Mouse (Mus musculus) liver (tissue): ENCODE data around the gene Mrpl57.

Experiments used
- DNase-seq: peaks from one replicate; pipeline ENCODE4 v3.0.0-alpha.2; 2020; ENCODE audit warnings: mixed read lengths

Mrpl57 gene

DNA sequence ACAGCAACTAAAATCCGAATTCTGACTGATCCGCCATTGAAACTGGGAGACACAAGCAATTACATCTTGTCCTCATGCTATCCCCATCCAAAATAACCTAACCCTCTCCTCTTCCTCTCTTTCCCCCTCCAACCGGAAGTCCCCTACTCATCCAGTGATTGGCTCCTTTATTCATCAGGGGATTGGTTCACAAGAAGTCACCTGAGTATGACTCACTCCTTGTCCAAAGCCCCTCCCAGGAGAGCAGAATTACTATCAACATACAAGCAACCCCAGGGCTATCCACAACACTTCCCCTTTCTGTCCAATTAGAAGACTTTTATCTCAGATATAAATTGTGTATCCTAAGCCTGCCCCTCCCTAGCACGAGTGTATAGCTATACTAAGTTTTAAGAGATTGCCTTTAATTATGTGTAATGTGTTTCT, 36.0 kb downstream of the Mrpl57 start:
- DNase-seq, result no peak

DNA sequence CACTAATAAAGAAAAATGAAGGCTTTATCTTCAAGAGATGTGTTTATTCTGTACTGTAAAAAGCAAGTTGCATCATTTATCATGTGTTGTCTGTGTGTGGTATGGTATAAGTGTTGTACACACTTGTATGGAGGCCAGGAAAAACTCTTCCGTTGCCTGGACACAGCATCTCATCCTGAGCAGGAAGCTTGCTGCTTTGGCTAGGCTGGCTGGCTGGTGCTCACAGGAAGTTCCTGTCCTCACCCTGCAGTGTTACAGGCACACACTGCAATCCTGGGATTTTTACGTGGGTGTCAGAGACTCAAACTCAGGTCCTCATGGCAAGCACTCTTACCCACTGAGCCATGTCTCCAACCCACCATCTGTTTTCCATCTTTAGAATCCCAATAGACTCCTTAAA, 37.1 kb downstream of the Mrpl57 start:
- no peak for DNase-seq

DNA sequence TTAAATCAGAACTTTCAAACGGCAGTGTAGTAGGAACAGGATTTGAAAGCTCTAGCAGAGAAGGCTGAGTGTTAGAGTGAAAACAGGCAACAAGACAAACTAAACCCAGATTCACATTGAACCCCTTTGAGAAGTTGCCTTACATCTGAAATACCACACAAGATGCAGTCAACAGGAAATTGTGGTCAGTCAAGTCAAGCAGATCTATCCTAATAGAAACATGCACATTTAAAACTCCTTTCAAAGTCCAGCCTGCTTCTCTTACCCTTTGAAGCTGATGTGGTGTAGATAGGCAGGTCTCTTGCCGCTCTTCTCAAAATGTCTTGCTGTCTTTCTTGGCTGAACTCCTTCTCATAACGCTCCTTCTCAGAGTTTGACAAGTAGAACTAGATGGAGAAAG, 39.2 kb downstream of the Mrpl57 start:
- DNase-seq, result no peak

DNA sequence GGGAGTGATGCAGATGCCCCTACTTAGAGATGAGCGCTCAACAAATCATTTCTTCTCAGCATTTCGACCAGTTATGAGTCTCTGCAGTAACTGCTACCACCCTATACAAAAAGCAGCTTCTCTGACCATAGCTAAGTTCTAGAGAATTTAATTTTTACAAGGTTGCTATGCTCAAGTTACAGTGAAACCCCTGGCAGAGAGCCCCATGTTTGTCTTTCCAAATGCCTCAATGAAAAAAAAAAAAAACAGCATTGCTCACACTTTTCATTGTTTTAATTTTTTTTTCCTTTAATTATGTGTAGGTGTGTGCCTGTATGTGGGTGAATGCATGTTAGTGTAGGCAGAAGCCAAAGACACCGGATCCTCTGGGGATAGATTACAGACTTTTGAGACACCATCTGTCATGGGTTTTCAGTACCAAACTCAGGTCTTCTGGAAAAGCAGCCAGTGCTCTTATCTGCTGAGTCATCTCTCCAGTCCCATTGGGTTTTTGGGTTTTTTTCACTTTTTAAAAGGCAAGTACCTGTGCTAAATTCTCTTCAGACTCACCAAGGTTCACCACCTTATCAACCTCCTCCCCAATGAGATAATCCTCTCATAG, 40.7 kb downstream of the Mrpl57 start:
- DNase-seq, result no peak

DNA sequence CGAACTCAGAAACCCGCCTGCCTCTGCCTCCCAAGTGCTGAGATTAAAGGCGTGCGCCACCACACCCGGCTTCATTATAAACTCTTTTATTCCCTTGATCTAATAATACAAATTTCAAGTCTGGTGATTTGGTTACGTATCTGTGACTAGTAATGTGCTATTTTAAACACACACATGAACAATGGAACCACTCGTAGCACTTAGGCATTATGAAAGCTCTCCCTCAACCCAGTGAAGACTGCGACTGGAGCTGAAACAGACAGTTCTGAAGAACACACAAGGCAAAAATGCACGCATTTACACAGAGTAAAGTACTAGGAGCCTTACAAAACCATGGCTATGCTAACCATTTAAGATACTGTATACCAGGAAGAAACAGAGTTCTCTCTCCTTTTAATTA, 51.9 kb downstream of the Mrpl57 start:
- DNase-seq, result no peak
